Mouse (Mus musculus) adrenal gland, postnatal 10 days (tissue): ENCODE results near the gene Csnk1g2. TPM values are rescaled to one million over a fixed set of nuclear protein-coding genes. Genes with fewer than 3 reads are reported as not detected.

Source experiments
- DNase-seq: peaks from one replicate; pipeline ENCODE4 v3.0.0; 2021; ENCODE audit warnings: mixed read lengths
- long read RNA-seq, 2 experiments: library from polyadenylated mRNA; stranded (forward); transcript quantifications; one replicate each; pipeline ENCODE4 v2.0.0; 2021
- total RNA-seq, 2 experiments: library from RNA; stranded (reverse); gene quantifications; 2 replicates each; pipeline ENCODE4 v1.2.3; 2021

Gene Csnk1g2
- 100 to 1,000 TPM; 121 to 131 TPM for total RNA-seq
- long read RNA-seq, experiment 1, transcript Csnk1g2-201 (11 exons, 2,348 nt), result major isoform, 14 of 192 reads
- long read RNA-seq, experiment 1, partial matches to known transcripts, result 49 of 192 reads
- long read RNA-seq, experiment 1, other reads (novel, unspliced or antisense), result 127 of 192 reads
- long read RNA-seq, experiment 2, transcript Csnk1g2-201 (11 exons, 2,348 nt), result major isoform, 17 of 154 reads
- long read RNA-seq, experiment 2, partial matches to known transcripts, result 7 of 154 reads
- long read RNA-seq, experiment 2, other reads (novel, unspliced or antisense), result 128 of 154 reads

DNA sequence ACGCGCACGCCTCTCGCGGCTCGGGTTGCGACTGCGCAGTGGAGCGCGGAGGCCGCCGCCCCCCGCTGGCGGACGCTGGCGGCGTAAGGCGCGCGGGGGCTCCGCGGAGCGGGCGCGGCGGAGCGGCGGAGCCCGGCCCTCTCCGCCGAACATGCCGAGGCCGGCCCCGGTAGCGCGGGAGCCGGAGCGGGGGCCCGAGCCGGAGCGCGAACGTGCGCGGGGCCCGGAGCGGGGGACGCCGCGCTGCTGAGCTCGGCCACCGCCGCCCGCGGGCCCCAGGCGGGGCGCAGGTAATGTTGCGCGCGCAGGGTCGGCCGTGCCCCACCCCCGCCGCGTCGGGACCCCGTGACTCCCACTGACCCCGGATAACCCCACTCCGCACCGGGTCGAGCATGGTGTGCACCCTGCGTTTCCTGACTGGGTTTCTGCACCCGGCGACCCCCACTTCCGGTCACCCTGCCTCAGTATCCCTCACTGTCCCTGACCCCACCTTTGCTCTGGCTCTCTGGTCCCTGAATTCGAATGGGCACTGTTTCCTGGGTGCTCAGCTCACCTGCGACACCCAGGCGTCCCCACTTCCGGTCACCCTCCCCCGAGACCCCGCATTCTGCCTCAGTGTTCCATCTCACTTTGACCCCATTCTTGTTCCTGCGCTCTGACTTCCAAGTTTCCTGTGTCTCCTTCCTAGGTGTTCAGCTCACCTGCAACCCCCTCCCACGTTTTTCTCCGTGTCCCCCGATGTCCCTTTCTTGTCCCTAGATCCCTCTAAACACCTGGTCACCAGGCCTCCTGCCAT, at the start of gene Csnk1g2:
Csnk1g2 (plus strand) TSS at position 178 of the 796 bp plus-strand sequence.
- peak; percentile 69 for DNase-seq

DNA sequence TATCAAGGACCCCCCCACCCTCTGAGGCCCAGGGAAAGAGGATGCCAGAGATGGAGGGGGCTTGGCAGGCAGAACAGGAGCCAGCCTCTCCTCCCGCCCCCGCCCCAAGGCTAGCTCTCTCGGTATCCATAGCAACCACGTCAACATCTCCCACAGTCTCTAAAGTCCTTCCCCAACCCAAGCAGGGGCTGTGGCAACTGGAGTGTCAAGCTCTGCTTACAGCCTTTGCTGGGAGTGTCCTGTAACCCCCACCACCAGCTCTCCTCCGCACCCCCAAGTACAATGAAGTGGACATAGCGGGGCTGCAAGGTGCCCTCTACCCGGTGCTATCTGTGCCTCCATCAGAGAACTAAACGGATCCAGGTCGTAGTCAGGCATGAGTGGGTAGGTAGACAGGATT, 48.7 kb upstream of the Csnk1g2 start:
- DNase-seq, result no peak

- DNase-seq, result no peak
Observed at GRCm38 (mm10) chr10:80574896-80575295, 47.7 kb upstream of the Csnk1g2 start.

- no peak for DNase-seq
Observed at GRCm38 (mm10) chr10:80575925-80576324, 46.7 kb upstream of the Csnk1g2 start.

- peak; percentile 81 for DNase-seq
Observed at GRCm38 (mm10) chr10:80576351-80577194, 46.1 kb upstream of the Csnk1g2 start.

- peak; percentile 99 for DNase-seq
Observed at GRCm38 (mm10) chr10:80577195-80578130, 45.2 kb upstream of the Csnk1g2 start, which contains the start of gene Klf16. TSS of gene Klf16 (minus strand) at chr10:80577321.

GRCm38 (mm10) chr10:80578131-80578750, 44.4 kb upstream of the Csnk1g2 start:
- DNase-seq, result peak; percentile 91

- DNase-seq, result peak; percentile 69
Observed at GRCm38 (mm10) chr10:80578911-80579310, 43.7 kb upstream of the Csnk1g2 start.

DNA sequence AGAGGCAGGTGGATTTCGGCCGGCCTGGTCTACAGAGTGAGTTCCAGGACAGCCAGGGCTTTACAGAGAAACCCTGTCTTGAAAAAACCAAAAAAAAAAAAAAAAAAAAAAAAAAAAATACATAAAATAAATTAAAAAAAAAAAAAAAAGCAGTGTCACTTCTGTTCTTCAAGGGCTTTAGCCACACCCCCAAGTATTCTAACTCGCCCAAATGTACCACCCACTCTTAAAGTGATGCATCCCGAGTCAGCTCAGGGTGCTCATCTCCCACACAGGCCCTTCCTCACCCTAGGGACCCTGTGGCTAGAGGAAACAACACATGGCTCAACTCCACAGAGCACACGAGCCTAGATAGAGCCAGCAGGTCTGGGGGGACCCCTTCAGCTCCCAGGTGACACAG, 39.6 kb upstream of the Csnk1g2 start:
- no peak for DNase-seq

- peak; percentile 53 for DNase-seq
Observed at GRCm38 (mm10) chr10:80584045-80584488, 38.6 kb upstream of the Csnk1g2 start.

- DNase-seq, result no peak
Observed at GRCm38 (mm10) chr10:80584642-80585552, 37.7 kb upstream of the Csnk1g2 start.

DNA sequence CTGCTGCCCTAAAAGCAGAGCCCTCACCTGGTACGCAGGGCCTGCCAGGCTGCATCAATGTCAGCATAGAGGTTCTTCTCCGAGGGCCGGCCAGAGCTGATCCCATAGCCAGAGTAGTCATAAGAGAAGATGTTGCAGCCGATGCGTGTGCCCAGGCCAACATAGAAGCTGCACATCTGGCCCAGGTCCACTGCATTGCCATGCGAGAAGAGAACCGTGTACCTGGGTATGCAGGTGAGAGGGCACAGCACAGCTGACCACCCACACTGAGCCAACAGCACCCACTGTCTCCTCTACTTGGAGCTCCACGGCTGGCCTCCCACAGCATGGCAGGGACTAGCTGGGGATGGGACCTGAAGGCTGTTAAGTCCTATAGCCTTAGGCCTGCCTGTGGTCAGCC, 37.1 kb upstream of the Csnk1g2 start:
- DNase-seq, result no peak

DNA sequence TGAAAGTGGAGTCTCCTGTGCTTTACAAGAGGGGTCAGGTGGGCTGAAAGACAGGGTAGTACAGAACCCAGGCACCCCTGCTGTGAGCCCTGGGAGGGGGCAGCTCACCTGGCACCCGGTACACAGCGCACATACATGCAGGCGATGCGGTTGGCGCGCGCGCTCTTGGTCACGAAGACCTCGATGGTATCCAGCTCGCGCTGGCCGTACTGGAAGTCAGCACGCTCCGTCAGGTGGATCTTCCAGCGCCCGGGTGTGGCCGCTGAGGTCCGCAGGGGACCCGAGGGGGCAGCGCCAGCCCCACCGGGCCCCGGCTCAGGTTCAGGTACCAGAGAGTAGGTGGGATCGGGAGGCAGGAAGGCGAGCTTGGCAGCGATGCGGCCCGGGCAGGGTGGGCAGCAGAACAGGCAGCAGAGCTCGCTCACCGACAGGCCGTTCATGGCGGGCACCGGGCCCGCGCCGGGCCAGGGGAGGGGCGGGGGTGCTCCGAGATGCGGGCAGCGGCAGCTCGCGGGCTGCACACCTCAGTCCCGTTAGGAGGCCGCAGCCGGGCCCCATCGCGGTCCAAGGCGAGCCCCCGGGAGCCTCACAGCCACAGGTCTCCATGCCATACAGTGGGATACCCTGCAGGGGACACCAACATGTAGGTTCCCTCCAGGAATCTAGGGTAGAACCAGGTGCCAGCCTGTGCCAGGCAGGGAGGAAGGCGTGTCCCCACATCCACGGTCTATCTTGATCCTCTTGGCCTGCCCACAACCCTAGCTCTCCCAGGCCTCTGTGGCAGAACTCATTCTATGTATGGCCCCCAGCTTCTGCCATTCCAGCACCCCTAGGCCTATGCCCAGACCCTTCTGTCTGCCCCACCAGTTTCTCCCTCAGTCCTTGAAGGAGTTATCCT, 36.0 kb upstream of the Csnk1g2 start:
- no peak for DNase-seq

- DNase-seq, result no peak
Observed at GRCm38 (mm10) chr10:80587305-80587657, 35.4 kb upstream of the Csnk1g2 start.

- DNase-seq, result no peak
Observed at GRCm38 (mm10) chr10:80589127-80589878, 33.3 kb upstream of the Csnk1g2 start.

- peak; percentile 98 for DNase-seq
Observed at GRCm38 (mm10) chr10:80589879-80590854, 32.5 kb upstream of the Csnk1g2 start, which contains the start of gene Abhd17a. TSS of gene Abhd17a (minus strand) at chr10:80590341.

- DNase-seq, result peak; percentile 52
Observed at GRCm38 (mm10) chr10:80596318-80596717, 26.3 kb upstream of the Csnk1g2 start.
